Mouse (Mus musculus): Measurements from ENCODE around the gene Sell. TPM values are rescaled to one million over a fixed set of nuclear protein-coding genes. Genes with fewer than 3 reads are reported as not detected.
"Not testable (repeated sequence)": the region's sequence is repeated elsewhere in the genome, so short reads cannot be mapped to it uniquely, and the experiment has no call there.

Sell gene
- total RNA-seq (2021): 1 to 10 TPM in 1 of 2 experiments, under 1 TPM in 1; 0.94 to 1.6 TPM

DNA sequence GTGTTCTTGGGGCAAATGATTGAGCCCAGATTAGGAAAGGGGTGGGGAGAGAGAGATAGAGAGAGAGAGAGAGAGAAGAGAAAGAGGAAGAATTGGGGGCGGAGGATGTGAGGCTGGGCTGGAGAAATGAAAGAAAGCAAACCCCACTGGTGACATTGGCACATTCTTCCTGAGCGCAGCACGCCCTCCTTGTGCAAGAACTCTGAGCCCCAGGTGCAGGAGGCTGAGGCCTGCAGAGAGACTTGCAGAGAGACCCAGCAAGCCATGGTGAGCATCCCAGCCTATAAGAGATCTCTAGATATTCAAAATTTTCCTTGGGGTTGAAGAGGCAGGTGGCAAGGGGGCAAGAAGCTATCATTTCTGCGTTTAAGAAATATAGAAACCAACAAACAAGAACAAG is at the start of gene Sell:
Sell (plus strand) TSS at position 58 of the 400 bp plus-strand sequence.
- no peak for DNase-seq (ENCODE audit: low spot score)
- intact Hi-C loops (cut with DNase I): loop anchor here (1.0 kb wide), 1 partner anchor 77 kb away; no protein-coding TSS in a partner anchor

- intact Hi-C loops (cut with DNase I): loop anchor here (5.0 kb wide), 1 partner anchor 38 kb away; no protein-coding TSS in a partner anchor
- DNase-seq (ENCODE audit: low spot score): no peak
Measured at GRCm38 (mm10) chr1:164014616-164015015, 47.2 kb upstream of the Sell start.

GRCm38 (mm10) chr1:164018221-164018896 is 43.4 kb upstream of the Sell start:
- intact Hi-C loops (cut with DNase I): loop anchor here (5.0 kb wide), 1 partner anchor 34 kb away; no protein-coding TSS in a partner anchor
- DNase-seq (ENCODE audit: low spot score): no peak

DNA sequence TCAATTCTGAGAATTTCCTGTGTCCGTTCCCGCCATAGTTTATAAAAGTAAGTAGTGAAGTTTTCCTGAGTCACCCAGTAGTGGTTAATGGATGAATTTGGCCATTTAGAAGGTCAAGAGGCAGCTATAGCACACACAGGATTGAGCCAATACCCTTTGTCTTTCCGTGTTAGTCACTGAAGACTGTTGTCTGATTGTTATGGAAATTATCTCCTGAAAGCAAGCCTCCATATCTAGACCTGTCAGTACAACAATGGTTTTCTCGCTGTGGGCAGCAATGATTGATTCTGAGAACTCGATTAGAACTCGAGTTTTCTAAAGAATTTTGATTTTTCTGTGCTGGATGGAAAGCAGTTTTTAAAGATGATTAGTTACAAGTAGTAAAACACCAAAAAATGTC is 42.0 kb upstream of the Sell start:
- no peak for DNase-seq (ENCODE audit: low spot score)
- intact Hi-C loops (cut with DNase I): loop anchor here (5.0 kb wide), 1 partner anchor 33 kb away; no protein-coding TSS in a partner anchor

GRCm38 (mm10) chr1:164020746-164021145 is 41.0 kb upstream of the Sell start:
- DNase-seq (ENCODE audit: low spot score); intact Hi-C loops (cut with DNase I): not testable (repeated sequence)

GRCm38 (mm10) chr1:164022106-164022505 is 39.7 kb upstream of the Sell start:
- DNase-seq (ENCODE audit: low spot score); intact Hi-C loops (cut with DNase I): not testable (repeated sequence)

GRCm38 (mm10) chr1:164025685-164026084 is 36.1 kb upstream of the Sell start:
- no peak for DNase-seq (ENCODE audit: low spot score)
- intact Hi-C loops (cut with DNase I): no loop called here

DNA sequence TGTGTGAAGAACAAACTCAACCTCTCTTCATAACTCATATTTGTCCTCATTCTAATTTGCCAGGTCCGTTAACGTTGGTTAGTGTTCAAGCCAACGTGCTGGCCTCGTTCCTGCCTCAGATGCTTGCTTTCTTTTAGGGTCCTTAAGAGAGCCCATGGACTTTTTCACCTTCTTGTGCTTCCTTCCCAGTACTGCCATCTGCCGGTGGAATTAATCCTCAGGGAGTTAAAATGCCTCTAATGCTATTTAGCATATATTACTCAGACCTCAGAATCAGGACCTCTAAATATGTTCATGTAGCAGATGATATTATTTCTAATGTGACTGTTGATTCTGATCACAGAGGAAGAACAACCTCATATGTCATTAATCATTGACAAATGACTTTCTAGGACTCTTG is 34.4 kb upstream of the Sell start:
- no peak for DNase-seq (ENCODE audit: low spot score)
- intact Hi-C loops (cut with DNase I): no loop called here

DNA sequence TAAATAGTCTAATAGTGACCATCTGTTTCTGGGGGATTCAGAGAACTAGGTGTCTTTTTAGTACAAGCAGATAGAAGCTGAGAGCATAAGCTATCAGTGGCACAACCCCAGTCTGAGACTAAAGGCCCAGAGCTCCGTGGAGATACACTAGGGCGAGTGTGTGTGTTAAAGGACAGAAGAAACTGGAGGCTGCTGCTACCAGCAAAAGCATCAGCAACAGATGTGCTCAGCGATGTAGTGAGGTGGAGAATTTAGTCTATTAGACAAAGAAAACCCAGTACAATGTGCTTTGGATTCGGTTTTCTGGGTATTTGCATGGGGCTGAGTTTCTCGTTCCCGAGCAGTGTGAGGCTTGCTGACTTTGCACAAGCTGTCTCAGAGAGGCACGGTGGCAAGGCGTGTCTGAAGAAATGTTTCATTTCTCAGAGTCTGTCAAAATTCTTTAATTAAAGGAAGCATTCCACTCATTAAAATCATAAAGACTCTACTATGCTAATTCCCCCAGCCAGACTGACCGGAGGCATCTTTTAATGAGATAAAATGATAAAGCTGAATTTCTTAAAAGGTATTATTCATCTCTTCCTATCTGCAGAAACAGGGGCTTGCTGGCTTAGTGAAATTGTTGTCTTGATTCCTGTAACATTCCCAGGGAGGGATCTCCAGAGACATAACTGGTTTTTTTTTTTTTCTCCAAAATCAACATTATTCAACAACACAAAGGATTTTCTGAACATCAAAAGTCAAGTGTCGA is 21.2 kb upstream of the Sell start:
- DNase-seq (ENCODE audit: low spot score): no peak
- intact Hi-C loops (cut with DNase I): no loop called here

DNA sequence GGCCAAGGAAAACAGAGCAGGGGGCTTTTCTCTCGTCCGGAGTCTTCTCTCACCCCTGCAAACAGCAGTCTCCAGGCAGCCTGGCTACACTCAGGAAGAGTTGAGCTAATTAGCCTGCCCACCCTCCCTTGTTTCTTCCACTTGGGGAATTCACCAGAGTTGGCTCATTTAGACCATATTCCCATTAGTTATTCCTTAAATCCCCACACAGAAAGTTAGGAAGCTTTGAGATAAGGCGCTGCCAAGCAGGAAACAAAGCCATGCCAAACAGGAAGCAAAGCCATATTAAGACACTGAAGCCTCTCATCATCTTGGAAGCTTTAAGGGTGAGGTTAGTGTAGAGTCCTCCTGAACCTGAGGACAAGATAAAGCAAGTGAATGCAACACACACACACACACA is 18.2 kb upstream of the Sell start:
- DNase-seq (ENCODE audit: low spot score): peak; percentile 24
- intact Hi-C loops (cut with DNase I): no loop called here

GRCm38 (mm10) chr1:164047934-164048333 is 13.8 kb upstream of the Sell start, which contains the start of gene Sele:
Gene Sele, plus strand, starts transcription at chr1:164048234.
- intact Hi-C loops (cut with DNase I): no loop called here
- DNase-seq (ENCODE audit: low spot score): no peak

GRCm38 (mm10) chr1:164053561-164053960 is 8.2 kb upstream of the Sell start:
- intact Hi-C loops (cut with DNase I): loop anchor here (5.0 kb wide), 1 partner anchor 36 kb away; no protein-coding TSS in a partner anchor
- no peak for DNase-seq (ENCODE audit: low spot score)

- intact Hi-C loops (cut with DNase I): loop anchor here (5.0 kb wide), 1 partner anchor 37 kb away; no protein-coding TSS in a partner anchor
- no peak for DNase-seq (ENCODE audit: low spot score)
Measured at GRCm38 (mm10) chr1:164054800-164055199, 7.0 kb upstream of the Sell start.

GRCm38 (mm10) chr1:164060071-164060470 is 1.7 kb upstream of the Sell start:
- no peak for DNase-seq (ENCODE audit: low spot score)
- intact Hi-C loops (cut with DNase I): no loop called here

DNA sequence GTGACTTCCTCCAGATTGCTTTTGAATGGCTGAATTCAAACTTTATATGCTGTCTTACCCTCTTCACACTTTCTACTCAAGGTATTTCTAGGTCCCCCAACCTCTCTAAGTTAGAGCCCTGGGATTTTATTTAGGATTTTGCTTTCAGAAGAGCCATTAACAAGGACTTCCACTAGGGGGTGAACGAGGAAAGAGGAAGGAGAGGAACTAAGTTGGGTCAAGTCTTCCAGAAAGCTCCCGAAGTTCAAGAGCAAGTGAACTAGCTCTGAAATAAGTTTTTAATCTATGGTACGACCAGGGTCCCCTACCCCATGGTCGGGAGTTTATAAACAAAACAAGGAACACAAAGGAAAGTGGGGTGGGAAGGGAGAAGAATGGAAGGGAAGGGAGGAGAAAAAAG is 504 bp upstream of the Sell start:
- no peak for DNase-seq (ENCODE audit: low spot score)
- intact Hi-C loops (cut with DNase I): loop anchor here (1.0 kb wide), 1 partner anchor 78 kb away; no protein-coding TSS in a partner anchor

DNA sequence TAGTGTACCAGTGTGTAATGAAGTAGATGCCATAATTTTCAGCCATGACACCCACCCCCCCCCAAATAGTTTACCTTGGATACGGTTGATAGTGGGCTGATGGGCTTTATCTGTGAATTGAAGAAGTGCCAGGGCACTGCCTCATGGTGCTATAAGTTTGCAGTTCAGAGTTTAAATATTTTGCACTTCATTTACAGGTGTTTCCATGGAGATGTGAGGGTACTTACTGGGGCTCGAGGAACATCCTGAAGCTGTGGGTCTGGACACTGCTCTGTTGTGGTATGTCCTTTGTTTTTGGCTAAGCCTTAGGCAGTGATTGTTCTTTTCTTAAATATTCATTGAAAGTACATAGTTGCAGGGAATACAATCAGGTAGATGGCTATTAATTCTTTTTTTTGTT is 1.1 kb downstream of the Sell start:
- intact Hi-C loops (cut with DNase I): no loop called here
- DNase-seq (ENCODE audit: low spot score): no peak

DNA sequence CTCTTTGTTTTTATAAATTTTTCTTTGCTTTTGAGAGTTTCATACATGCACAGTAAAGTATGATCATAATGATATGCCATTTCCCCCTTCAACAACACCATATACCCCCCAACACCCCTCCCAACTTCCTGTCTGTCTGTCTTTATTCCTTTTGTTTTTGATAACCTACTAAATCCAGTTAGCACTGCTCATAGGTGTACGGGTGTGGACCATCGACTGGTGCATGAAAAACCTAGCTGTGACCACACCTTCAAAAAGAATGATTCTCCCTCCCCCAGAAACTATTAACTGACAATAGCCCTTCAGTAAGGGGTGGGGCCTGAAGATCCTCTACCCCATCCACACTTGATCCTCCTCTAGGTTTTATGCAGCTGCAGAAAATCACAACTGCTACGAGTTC is 2.0 kb downstream of the Sell start:
- no peak for DNase-seq (ENCODE audit: low spot score)
- intact Hi-C loops (cut with DNase I): no loop called here

DNA sequence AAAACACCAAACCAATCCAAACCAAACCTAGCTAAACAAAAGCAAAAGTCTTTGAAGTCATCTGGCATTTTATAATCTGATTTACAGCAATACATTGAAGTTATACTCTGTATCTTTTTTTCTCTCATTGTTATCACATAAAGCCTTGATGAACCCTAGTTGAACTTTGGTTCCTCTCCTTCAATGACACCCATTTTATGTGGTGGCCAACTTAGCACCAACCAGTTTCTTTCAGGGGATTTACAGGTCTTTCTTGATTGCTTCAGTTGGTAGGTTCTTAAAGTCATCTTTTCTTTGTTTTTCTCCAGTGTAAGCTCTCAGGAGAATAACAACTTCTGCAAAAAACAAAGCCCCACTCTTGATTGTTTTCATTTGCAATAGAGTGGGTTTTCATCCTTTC is 7.5 kb downstream of the Sell start:
- DNase-seq (ENCODE audit: low spot score): no peak
- intact Hi-C loops (cut with DNase I): no loop called here

DNA sequence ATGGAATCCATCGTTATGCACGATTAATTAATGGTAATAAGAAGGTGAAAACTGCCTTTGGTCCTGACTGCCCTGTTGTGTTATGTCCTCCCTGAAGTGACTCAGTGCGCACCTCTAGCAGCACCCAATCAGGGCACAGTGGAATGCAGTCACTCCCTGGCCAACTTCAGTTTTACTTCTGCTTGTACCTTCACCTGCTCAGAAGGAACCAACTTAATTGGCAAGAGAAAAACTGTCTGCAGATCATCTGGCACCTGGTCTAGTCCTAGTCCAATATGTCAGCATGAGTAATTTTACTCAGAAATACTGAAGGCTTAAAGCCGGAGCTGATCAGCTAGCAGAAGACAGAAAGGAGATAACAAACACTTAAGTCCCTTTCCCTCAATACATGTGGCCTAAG is 8.7 kb downstream of the Sell start:
- intact Hi-C loops (cut with DNase I): no loop called here
- no peak for DNase-seq (ENCODE audit: low spot score)

- no peak for DNase-seq (ENCODE audit: low spot score)
- intact Hi-C loops (cut with DNase I): no loop called here
Measured at GRCm38 (mm10) chr1:164071111-164071510, 9.3 kb downstream of the Sell start.

DNA sequence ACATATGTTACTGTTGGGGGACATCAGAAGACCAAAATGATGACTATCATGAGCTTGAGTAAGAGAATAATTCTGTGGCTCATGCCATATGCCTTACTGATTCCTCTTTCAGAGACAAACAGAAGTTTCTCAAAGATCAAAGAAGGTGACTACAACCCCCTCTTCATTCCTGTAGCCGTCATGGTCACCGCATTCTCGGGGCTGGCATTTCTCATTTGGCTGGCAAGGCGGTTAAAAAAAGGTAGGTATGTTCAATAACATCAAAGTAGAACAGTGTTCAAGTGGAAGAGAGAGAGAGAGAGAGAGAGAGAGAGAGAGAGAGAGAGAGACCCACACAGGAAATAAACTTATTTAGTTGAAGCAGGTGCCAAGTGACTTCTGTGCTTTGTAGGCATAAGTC is 10.2 kb downstream of the Sell start:
- intact Hi-C loops (cut with DNase I): no loop called here
- DNase-seq (ENCODE audit: low spot score): no peak

Data from heart, postnatal 25 days (tissue).